Mouse (Mus musculus) cerebellum, adult 2 months (tissue): ENCODE data around the gene Cep131.

Experiments used
- CTCF ChIP-seq: fragments of 200-500 bp; IDR thresholded peaks from 2 replicates; pipeline ENCODE4 v1.5.1; 2011; ENCODE audit warnings: low read depth, mild to moderate bottlenecking, control low read depth, low read length, moderate library complexity, borderline replicate concordance; ENCODE audit not compliant: insufficient read depth
- POLR2A ChIP-seq: fragments of 200-500 bp; IDR thresholded peaks from 2 replicates; pipeline ENCODE4 v1.6.1; 2011; ENCODE audit warnings: low read length, control low read depth, borderline replicate concordance; ENCODE audit not compliant: insufficient read depth

GRCm38 (mm10) chr11:120120642-120121420, 34.2 kb upstream of the Cep131 start:
- TF ChIP-seq CTCF (peak; percentile 64), POLR2A (no peak)
